Mouse (Mus musculus) erythroblast, embryonic 14.5 days (primary cell): ENCODE results near the gene Pde1b. TPM values are rescaled to one million over a fixed set of nuclear protein-coding genes. Genes with fewer than 3 reads are reported as not detected.

Experiments
- H3K27me3 ChIP-seq: 2 replicates; pipeline ENCODE4 v1.6.1; 2012; ENCODE audit warnings: inconsistent platforms; ENCODE audit not compliant: control insufficient read depth
- H3K36me3 ChIP-seq: 2 replicates; pipeline ENCODE4 v1.6.1; 2012; ENCODE audit warnings: mild to moderate bottlenecking, inconsistent platforms; ENCODE audit not compliant: control insufficient read depth
- H3K4me1 ChIP-seq: 2 replicates; pipeline ENCODE4 v1.6.1; 2012; ENCODE audit warnings: inconsistent platforms; ENCODE audit not compliant: control insufficient read depth
- H3K4me3 ChIP-seq: replicated peaks from 2 replicates; pipeline ENCODE3; 2012; ENCODE audit warnings: moderate library complexity, mild to moderate bottlenecking, inconsistent platforms
- H3K9me3 ChIP-seq: 2 replicates; pipeline ENCODE4 v1.6.1; 2012; ENCODE audit warnings: low read length, inconsistent platforms, mixed read lengths; ENCODE audit not compliant: control insufficient read depth
- GATA1 ChIP-seq: IDR thresholded peaks from 2 replicates; pipeline ENCODE4 v1.6.1; 2012; ENCODE audit warnings: low read length, inconsistent platforms, mixed read lengths
- TAL1 ChIP-seq: IDR thresholded peaks from 3 replicates; pipeline ENCODE4 v1.6.1; 2012; ENCODE audit warnings: low read length, inconsistent platforms, mixed read lengths
- polyA plus RNA-seq: library from polyadenylated mRNA; stranded (reverse); fragments of >175 nt; gene quantifications from 2 replicates; pipeline ENCODE4 v1.2.3, GENCODE M21; 2012

Pde1b gene
- polyA plus RNA-seq, 1 experiment = 0.02 TPM

- no peak for TF ChIP-seq GATA1
- no peak for TF ChIP-seq TAL1
- no peaks in the 10 kb centered on the region for H3K9me3 ChIP-seq
- H3K4me3 ChIP-seq = no peak overlapping the region
- peaks cover 41% of the 10 kb centered on the region for H3K27me3 ChIP-seq
- H3K4me1 ChIP-seq = no peaks in the 10 kb centered on the region
- H3K36me3 ChIP-seq = no peaks in the 10 kb centered on the region
Observed at GRCm38 (mm10) chr15:103537011-103537821, 34.4 kb downstream of the Pde1b start.

GRCm38 (mm10) chr15:103537822-103538213, 35.0 kb downstream of the Pde1b start, which contains the start of gene Ppp1r1a:
Ppp1r1a (minus strand) TSS chr15:103538003.
- Histone ChIP-seq H3K4me3 (no peak within 1 kb of the TSS), H3K9me3 (no peaks in the 10 kb centered on the region), H3K36me3 (no peaks in the 10 kb centered on the region), H3K4me1 (no peaks in the 10 kb centered on the region), H3K27me3 (peaks cover 41% of the 10 kb centered on the region)
- TF ChIP-seq TAL1 (no peak), GATA1 (no peak)

- no peak overlapping the region for H3K4me3 ChIP-seq
- H3K9me3 ChIP-seq = no peaks in the 10 kb centered on the region
- peaks cover 41% of the 10 kb centered on the region for H3K27me3 ChIP-seq
- H3K36me3 ChIP-seq = no peaks in the 10 kb centered on the region
- TF ChIP-seq GATA1 (no peak), TAL1 (no peak)
- no peaks in the 10 kb centered on the region for H3K4me1 ChIP-seq
Observed at GRCm38 (mm10) chr15:103539259-103539658, 36.4 kb downstream of the Pde1b start.

- Histone ChIP-seq H3K36me3 (no peaks in the 10 kb centered on the region), H3K4me3 (no peak overlapping the region), H3K4me1 (no peaks in the 10 kb centered on the region), H3K27me3 (peaks cover 36% of the 10 kb centered on the region), H3K9me3 (no peaks in the 10 kb centered on the region)
- TF ChIP-seq GATA1 (no peak), TAL1 (no peak)
Observed at GRCm38 (mm10) chr15:103540646-103541045, 37.8 kb downstream of the Pde1b start.

- peaks cover 20% of the 10 kb centered on the region for H3K27me3 ChIP-seq
- TF ChIP-seq TAL1 (no peak), GATA1 (no peak)
Observed at GRCm38 (mm10) chr15:103542526-103542925, 39.7 kb downstream of the Pde1b start.

GRCm38 (mm10) chr15:103547983-103548382, 45.1 kb downstream of the Pde1b start:
- Histone ChIP-seq H3K4me1 (no peaks in the 10 kb centered on the region), H3K9me3 (no peaks in the 10 kb centered on the region), H3K36me3 (no peaks in the 10 kb centered on the region), H3K4me3 (no peak overlapping the region), H3K27me3 (no peaks in the 10 kb centered on the region)
- no peak for TF ChIP-seq GATA1
- no peak for TF ChIP-seq TAL1

More at GRCm38 (mm10) chr15:103542526-103542925, 39.7 kb downstream of the Pde1b start:
- Histone ChIP-seq H3K4me3 (no peak overlapping the region), H3K36me3 (no peaks in the 10 kb centered on the region), H3K9me3 (no peaks in the 10 kb centered on the region), H3K4me1 (no peaks in the 10 kb centered on the region)

GRCm38 (mm10) chr15:103549475-103549874, 46.6 kb downstream of the Pde1b start:
- no peaks in the 10 kb centered on the region for H3K9me3 ChIP-seq
- H3K4me3 ChIP-seq = no peak overlapping the region
- no peaks in the 10 kb centered on the region for H3K36me3 ChIP-seq
- H3K27me3 ChIP-seq = no peaks in the 10 kb centered on the region
- TF ChIP-seq TAL1 (no peak), GATA1 (no peak)
- no peaks in the 10 kb centered on the region for H3K4me1 ChIP-seq

- H3K27me3 ChIP-seq = no peaks in the 10 kb centered on the region
- no peaks in the 10 kb centered on the region for H3K4me1 ChIP-seq
- no peaks in the 10 kb centered on the region for H3K36me3 ChIP-seq
- TF ChIP-seq TAL1 = no peak
- TF ChIP-seq GATA1 = no peak
- H3K4me3 ChIP-seq = no peak overlapping the region
- no peaks in the 10 kb centered on the region for H3K9me3 ChIP-seq
Observed at GRCm38 (mm10) chr15:103551053-103551452, 48.2 kb downstream of the Pde1b start.

GRCm38 (mm10) chr15:103552096-103552690, 49.4 kb downstream of the Pde1b start:
- Histone ChIP-seq H3K9me3 (no peaks in the 10 kb centered on the region), H3K27me3 (no peaks in the 10 kb centered on the region), H3K4me1 (no peaks in the 10 kb centered on the region), H3K4me3 (no peak overlapping the region), H3K36me3 (no peaks in the 10 kb centered on the region)
- TF ChIP-seq TAL1 = no peak
- TF ChIP-seq GATA1 = no peak
